Mouse (Mus musculus): ENCODE data around the gene Supt7l. TPM values are rescaled to one million over a fixed set of nuclear protein-coding genes. Genes with fewer than 3 reads are reported as not detected.

Gene Supt7l
- polyA plus RNA-seq, 1 experiment from 2014 or later = 29.4 TPM

DNA sequence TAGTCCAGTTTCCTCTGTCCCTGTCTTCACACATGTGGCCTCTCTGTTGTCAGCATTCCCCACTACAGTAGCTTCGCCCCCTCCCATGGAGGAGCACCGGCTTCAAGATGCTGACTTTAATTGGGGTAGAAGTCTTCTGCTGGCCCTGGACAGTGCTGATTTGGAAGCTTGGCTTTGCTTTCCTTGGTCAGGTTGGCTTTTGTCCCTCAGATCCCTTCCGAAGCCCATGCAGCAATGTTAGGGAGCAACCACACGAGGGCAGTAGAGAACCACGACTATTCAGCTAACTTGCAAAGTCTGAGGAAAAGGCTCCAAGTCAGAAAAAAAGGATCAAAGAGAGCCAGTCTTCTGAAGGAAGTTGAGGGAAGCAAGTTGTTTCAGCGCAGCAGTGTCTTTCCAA is 35.9 kb upstream of the Supt7l start:
- no peaks in the 10 kb centered on the region for H3K27me3 ChIP-seq (replicated peaks; ENCODE audit: control insufficient read depth, insufficient read depth, low read length)
- no peaks in the 10 kb centered on the region for H3K4me1 ChIP-seq (replicated peaks; ENCODE audit: control insufficient read depth, insufficient read depth, low read length)
- H3K9ac ChIP-seq (replicated peaks; ENCODE audit: low read depth, low read length) = no peak overlapping the region
- no peak overlapping the region for H3K4me3 ChIP-seq (replicated peaks; ENCODE audit: low read length)
- H3K27ac ChIP-seq (ENCODE audit: low read length) = no peak overlapping the region
- no peak overlapping the region for H3K4me2 ChIP-seq (ENCODE audit: low read length)
- H3K9me3 ChIP-seq (ENCODE audit: control insufficient read depth, low read length) = no peaks in the 10 kb centered on the region
- WGBS = 11% methylated on average over 6 of the region's 6 CpGs
- ATAC-seq = peak; percentile 61
- H3K36me3 ChIP-seq (ENCODE audit: control insufficient read depth, insufficient read depth) = no peaks in the 10 kb centered on the region

DNA sequence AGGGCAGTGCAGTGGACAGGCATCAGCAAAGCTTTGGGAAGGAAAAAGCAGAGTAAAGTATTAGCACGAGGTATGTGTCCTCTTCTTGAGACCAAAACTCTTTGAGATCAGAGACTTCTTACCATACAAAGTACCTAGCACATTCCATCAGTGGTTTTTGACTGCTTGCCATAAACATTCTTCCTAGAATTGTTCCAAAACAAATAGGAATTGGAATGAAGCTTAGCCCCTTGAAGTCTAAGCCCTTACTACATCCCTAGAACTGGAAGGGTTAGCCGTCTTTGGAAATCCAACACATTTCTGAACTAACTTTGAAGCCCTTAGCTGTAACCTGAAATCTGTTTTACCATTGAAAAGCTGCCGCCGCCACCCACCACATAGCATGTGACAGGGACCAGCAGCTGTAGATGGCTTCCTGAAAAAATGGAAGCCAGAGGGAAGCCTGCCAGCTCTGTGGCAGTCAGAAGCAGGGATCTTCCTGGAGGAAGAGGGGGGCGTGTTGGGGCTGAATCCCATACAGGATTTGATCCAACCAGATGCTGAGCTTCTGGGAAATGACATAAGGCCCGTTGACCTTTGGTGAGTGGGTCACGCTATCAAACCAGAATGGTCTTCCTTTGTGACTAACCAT is 34.5 kb upstream of the Supt7l start:
- Histone ChIP-seq H3K4me2 (ENCODE audit: low read length) (no peak overlapping the region), H3K9me3 (ENCODE audit: control insufficient read depth, low read length) (no peaks in the 10 kb centered on the region), H3K4me3 (replicated peaks; ENCODE audit: low read length) (no peak overlapping the region), H3K36me3 (ENCODE audit: control insufficient read depth, insufficient read depth) (no peaks in the 10 kb centered on the region; the same call in 1 of the 2 replicates), H3K27me3 (replicated peaks; ENCODE audit: control insufficient read depth, insufficient read depth, low read length) (no peaks in the 10 kb centered on the region), H3K9ac (replicated peaks; ENCODE audit: low read depth, low read length) (no peak overlapping the region), H3K4me1 (replicated peaks; ENCODE audit: control insufficient read depth, insufficient read depth, low read length) (no peaks in the 10 kb centered on the region), H3K27ac (ENCODE audit: low read length) (no peak overlapping the region)
- WGBS = 75% methylated on average over 7 of the region's 7 CpGs
- no peak for ATAC-seq

DNA sequence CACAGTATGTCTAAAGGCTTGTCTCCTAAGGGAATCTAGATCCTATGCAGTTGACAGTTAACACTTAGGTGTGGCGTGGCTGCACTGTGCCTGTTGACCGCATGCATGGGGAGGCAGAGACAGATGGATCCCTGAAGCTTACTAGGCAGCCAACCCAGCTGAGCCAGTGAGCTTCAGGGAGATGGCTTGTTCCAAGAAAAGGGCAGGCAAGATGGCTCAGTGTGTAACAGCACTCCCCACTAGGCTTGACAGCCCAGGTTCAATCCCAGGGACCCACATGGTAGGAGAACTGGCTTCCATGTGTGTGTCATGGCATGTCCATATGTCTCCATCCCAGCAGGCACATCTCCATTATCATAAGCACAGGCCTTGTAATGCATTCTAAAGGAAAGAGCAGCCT is 32.7 kb upstream of the Supt7l start:
- Histone ChIP-seq H3K4me1 (replicated peaks; ENCODE audit: control insufficient read depth, insufficient read depth, low read length) (no peaks in the 10 kb centered on the region), H3K27me3 (replicated peaks; ENCODE audit: control insufficient read depth, insufficient read depth, low read length) (no peaks in the 10 kb centered on the region), H3K36me3 (ENCODE audit: control insufficient read depth, insufficient read depth) (peaks cover 4% of the 10 kb centered on the region), H3K4me3 (replicated peaks; ENCODE audit: low read length) (no peak overlapping the region), H3K9ac (replicated peaks; ENCODE audit: low read depth, low read length) (no peak overlapping the region), H3K27ac (ENCODE audit: low read length) (no peak overlapping the region), H3K9me3 (ENCODE audit: control insufficient read depth, low read length) (no peaks in the 10 kb centered on the region), H3K4me2 (ENCODE audit: low read length) (no peak overlapping the region)
- WGBS = 98% methylated on average over 2 of the region's 2 CpGs
- ATAC-seq = no peak

DNA sequence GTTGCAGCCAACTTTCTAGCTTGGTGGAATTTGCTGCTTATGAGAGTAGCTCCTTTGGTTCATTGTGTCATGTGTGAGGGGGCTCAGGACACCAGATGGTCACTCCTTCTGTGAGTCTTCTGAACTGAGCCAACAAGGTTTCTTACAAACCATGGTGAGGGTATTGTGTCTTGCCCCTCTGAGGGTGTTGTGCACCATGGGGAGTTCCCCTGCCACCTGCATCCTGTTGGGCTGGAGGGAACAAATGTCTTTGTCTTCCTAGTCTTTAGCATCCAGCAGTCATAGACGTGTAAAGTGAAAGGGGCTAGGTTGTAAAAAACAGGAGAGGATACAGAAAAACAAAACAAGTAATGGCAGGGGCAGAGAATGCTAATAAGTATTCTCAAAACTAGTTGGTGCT is 31.8 kb upstream of the Supt7l start:
- Histone ChIP-seq H3K36me3 (ENCODE audit: control insufficient read depth, insufficient read depth) (peaks cover 8% of the 10 kb centered on the region), H3K9ac (replicated peaks; ENCODE audit: low read depth, low read length) (no peak overlapping the region), H3K9me3 (ENCODE audit: control insufficient read depth, low read length) (no peaks in the 10 kb centered on the region), H3K27ac (ENCODE audit: low read length) (no peak overlapping the region), H3K27me3 (replicated peaks; ENCODE audit: control insufficient read depth, insufficient read depth, low read length) (no peaks in the 10 kb centered on the region), H3K4me1 (replicated peaks; ENCODE audit: control insufficient read depth, insufficient read depth, low read length) (no peaks in the 10 kb centered on the region), H3K4me2 (ENCODE audit: low read length) (no peak overlapping the region), H3K4me3 (replicated peaks; ENCODE audit: low read length) (no peak overlapping the region)
- ATAC-seq = no peak
- WGBS = 34% methylated on average over 1 of the region's 1 CpGs

DNA sequence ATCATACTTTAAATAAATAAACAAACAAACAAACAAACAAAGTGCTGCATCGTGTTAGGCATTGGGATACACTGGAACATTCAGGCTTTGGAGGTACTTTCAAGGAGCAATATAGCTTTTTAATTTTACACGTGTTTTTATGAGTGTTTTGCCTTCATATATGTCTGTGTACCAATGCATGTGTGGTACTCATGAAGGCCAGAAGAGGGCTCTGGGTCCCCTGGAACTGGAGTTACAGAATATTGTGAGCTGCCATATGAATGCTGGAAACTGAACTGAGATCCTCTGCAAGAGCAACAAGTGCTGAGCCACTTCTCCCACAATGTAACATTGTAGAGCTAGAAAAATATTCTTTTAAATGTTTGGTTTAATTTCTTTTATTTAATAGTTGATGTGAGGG is 7.6 kb upstream of the Supt7l start:
- peaks cover 44% of the 10 kb centered on the region for H3K36me3 ChIP-seq (ENCODE audit: control insufficient read depth, insufficient read depth)
- H3K27ac ChIP-seq (ENCODE audit: low read length) = no peak overlapping the region
- H3K4me1 ChIP-seq (replicated peaks; ENCODE audit: control insufficient read depth, insufficient read depth, low read length) = no peaks in the 10 kb centered on the region
- H3K27me3 ChIP-seq (replicated peaks; ENCODE audit: control insufficient read depth, insufficient read depth, low read length) = no peaks in the 10 kb centered on the region
- no peak overlapping the region for H3K4me3 ChIP-seq (replicated peaks; ENCODE audit: low read length)
- no peak overlapping the region for H3K4me2 ChIP-seq (ENCODE audit: low read length)
- 93% methylated on average over 2 of the region's 2 CpGs for WGBS
- no peak overlapping the region for H3K9ac ChIP-seq (replicated peaks; ENCODE audit: low read depth, low read length)
- no peaks in the 10 kb centered on the region for H3K9me3 ChIP-seq (ENCODE audit: control insufficient read depth, low read length)
- no peak for ATAC-seq

DNA sequence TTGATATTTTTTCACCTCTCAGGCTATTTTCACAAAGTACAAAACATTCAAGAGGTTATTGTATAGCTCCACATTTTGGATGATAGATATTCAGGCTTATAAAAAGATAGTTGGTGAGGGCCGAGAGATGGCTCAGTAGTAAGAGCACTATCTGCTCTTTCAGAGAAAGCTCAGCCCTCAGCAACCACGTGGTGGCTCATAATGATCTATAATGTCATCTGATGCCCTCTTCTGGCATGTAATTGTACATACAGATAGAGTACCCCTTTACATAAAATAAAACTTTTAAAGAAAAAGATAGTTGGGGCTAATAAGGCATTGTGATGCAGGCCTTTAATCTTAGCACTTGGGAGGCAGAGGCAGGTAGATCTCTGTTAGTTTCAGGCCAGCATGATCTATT is 953 bp upstream of the Supt7l start:
- Histone ChIP-seq H3K36me3 (ENCODE audit: control insufficient read depth, insufficient read depth) (peaks cover 20% of the 10 kb centered on the region), H3K27me3 (replicated peaks; ENCODE audit: control insufficient read depth, insufficient read depth, low read length) (no peaks in the 10 kb centered on the region), H3K27ac (ENCODE audit: low read length) (no peak overlapping the region), H3K9me3 (ENCODE audit: control insufficient read depth, low read length) (no peaks in the 10 kb centered on the region), H3K9ac (replicated peaks; ENCODE audit: low read depth, low read length) (no peak overlapping the region), H3K4me3 (replicated peaks; ENCODE audit: low read length) (no peak overlapping the region), H3K4me2 (ENCODE audit: low read length) (no peak overlapping the region; the same call in 1 of the 2 replicates), H3K4me1 (replicated peaks; ENCODE audit: control insufficient read depth, insufficient read depth, low read length) (peaks cover 27% of the 10 kb centered on the region)
- WGBS = 53% methylated on average over 2 of the region's 2 CpGs
- ATAC-seq = no peak

DNA sequence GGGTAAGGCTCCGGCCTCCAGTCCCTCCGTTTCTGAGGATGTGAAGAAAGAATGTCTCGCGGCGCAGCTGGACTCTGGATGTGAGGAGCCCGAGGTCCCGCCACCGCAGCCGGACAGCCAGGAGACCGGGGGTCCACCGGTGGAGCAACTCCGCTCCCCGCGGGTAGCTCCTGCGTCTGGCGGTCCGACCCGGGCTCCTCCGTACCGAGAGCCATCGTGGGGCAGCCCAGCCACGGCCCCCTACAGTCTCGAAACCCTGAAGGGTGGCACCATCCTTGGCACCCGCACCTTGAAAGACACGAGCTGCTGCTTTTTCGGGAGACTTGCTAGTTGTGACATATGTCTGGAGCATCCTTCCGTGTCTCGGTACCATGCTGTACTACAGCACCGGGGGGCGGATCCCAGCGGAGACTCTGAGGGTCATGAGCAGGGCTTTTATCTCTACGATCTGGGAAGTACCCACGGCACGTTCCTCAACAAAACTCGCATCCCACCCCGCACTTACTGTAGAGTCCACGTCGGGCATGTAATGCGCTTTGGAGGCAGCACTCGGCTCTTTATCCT is 408 bp downstream of the Supt7l start:
- Histone ChIP-seq H3K4me2 (ENCODE audit: low read length) (peak overlapping the region; percentile 66), H3K27ac (ENCODE audit: low read length) (peak overlapping the region; percentile 87), H3K36me3 (ENCODE audit: control insufficient read depth, insufficient read depth) (peaks cover 17% of the 10 kb centered on the region), H3K4me3 (replicated peaks; ENCODE audit: low read length) (peak overlapping the region; percentile 65), H3K9ac (replicated peaks; ENCODE audit: low read depth, low read length) (peak overlapping the region; percentile 77), H3K4me1 (replicated peaks; ENCODE audit: control insufficient read depth, insufficient read depth, low read length) (peaks cover 27% of the 10 kb centered on the region), H3K9me3 (ENCODE audit: control insufficient read depth, low read length) (no peaks in the 10 kb centered on the region), H3K27me3 (replicated peaks; ENCODE audit: control insufficient read depth, insufficient read depth, low read length) (no peaks in the 10 kb centered on the region)
- ATAC-seq = peak; percentile 47
- WGBS = 4% methylated on average over 40 of the region's 40 CpGs

DNA sequence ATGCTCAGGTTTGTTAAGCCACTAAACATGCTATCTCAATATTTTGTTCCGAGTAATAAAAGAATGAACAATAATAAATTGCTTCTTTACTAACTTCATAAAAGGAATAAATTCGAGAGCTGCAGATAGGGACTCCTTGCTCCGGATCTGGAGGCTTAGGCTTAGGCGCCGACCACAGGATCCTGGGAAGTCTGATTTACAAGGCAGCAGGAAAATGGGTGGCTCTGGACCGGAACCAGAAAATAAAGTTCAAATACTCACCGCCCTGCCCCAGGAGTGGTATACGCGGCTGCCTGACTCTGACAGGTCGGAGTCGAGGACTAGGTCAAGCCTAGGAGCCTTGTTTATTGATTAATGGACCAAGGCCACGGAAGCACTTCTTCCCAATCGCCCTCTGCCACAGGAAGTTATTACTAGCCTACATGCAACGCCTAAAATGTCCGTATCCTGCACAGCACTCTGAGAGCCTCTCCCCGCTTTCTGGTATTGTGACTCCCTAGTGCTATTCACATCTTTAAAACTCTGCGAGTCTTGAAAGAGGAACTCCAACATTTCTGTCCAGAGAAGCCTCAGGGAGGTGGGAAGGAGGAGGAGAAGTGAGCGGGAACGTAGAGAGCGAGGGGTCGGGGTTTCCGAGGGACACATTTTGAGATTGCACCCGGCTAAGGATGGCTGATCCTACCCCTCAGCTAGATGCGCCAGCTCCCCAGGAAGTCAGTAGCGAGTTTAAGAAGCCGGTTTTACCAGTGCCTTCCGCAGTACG is 1.1 kb downstream of the Supt7l start, which contains the start of gene Slc4a1ap:
Slc4a1ap (plus strand) TSS at position 642 of the 763 bp plus-strand sequence.
- peak; percentile 93 for ATAC-seq

DNA sequence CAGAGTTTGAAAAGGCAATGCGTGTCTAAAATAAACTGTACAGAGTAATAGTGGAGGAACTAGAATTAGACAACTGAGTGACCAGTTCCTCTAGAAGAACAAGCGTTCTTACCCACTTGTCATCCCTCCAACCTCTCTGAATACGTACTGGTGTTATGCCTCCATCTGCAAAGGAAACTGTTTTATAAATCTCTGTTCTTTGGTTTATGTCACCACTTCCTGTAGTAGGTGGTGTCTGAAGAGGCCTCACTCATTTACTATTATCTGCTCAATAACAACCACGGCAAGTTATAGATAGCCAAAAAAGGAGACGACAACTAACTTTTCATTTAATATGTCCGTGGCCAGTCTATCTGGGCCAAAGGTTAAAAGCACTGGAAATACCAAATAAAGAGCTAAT is 7.1 kb downstream of the Supt7l start:
- Histone ChIP-seq H3K27me3 (replicated peaks; ENCODE audit: control insufficient read depth, insufficient read depth, low read length) (no peaks in the 10 kb centered on the region), H3K4me3 (replicated peaks; ENCODE audit: low read length) (no peak overlapping the region), H3K9ac (replicated peaks; ENCODE audit: low read depth, low read length) (no peak overlapping the region), H3K4me2 (ENCODE audit: low read length) (no peak overlapping the region), H3K4me1 (replicated peaks; ENCODE audit: control insufficient read depth, insufficient read depth, low read length) (peaks cover 5% of the 10 kb centered on the region), H3K9me3 (ENCODE audit: control insufficient read depth, low read length) (no peaks in the 10 kb centered on the region), H3K36me3 (ENCODE audit: control insufficient read depth, insufficient read depth) (peaks cover 22% of the 10 kb centered on the region), H3K27ac (ENCODE audit: low read length) (no peak overlapping the region)
- no peak for ATAC-seq
- 93% methylated on average over 6 of the region's 6 CpGs for WGBS

More for the DNA sequence above, 1.1 kb downstream of the Supt7l start, which contains the start of gene Slc4a1ap:
- Histone ChIP-seq H3K4me2 (ENCODE audit: low read length) (peak within 1 kb of the TSS; percentile 66), H3K36me3 (ENCODE audit: control insufficient read depth, insufficient read depth) (peaks cover 11% of the 10 kb centered on the region), H3K27ac (ENCODE audit: low read length) (peak within 1 kb of the TSS; percentile 87), H3K9me3 (ENCODE audit: control insufficient read depth, low read length) (no peaks in the 10 kb centered on the region), H3K4me3 (replicated peaks; ENCODE audit: low read length) (peak within 1 kb of the TSS; percentile 65), H3K9ac (replicated peaks; ENCODE audit: low read depth, low read length) (peak within 1 kb of the TSS; percentile 77), H3K27me3 (replicated peaks; ENCODE audit: control insufficient read depth, insufficient read depth, low read length) (no peaks in the 10 kb centered on the region), H3K4me1 (replicated peaks; ENCODE audit: control insufficient read depth, insufficient read depth, low read length) (peaks cover 27% of the 10 kb centered on the region)
- WGBS = under 1% methylated on average over 28 of the region's 28 CpGs

Data from forebrain, embryonic 16.5 days (tissue).